In the genomic region with DNA sequence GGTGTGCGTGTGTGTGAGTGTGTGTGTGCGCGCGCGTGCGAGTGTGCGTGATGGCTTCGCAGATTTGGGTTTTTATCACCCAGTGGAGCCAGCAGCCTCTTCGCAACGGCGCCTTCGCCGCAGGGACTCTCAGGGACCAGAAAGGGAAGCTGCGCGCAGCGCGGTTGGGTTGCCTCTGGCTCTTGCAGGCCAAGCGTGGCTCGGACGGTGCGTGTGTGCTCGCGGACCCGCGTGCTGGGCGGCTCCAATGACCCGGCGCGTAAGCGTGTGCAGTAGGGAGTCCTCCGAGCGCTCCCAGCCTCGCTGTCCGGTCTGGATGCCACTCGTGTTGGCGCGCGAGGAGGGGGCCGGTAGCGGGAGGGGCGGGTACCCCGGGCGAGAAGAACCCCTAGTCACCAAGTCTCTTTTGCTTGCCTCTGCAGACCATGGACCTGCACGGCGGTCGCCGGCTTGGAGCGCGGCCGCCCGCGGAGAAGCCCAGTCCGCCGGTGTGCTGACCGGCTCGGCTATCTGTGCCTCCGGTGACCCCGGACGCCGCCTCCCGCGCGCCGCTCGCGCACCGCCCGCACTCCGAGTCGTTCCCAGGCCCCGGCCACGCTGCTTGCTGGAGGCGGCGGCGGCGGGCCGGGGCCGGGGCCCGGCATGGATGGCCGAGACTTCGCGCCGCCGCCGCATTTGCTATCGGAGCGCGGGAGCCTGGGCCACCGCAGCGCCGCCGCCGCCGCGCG, we compare ENCODE assay signal across 8 mouse cellular contexts. TPM values are rescaled to one million over a fixed set of nuclear protein-coding genes. Genes with fewer than 3 reads are reported as not detected.
DNase-seq lines count a peak whose midpoint lies in the region; ATAC-seq and TF ChIP-seq lines count a peak whose summit lies in the region.

No protein-coding gene starts in this region.

- H3K27ac ChIP-seq in embryonic facial prominence, embryonic 10.5 days (replicated peaks), result peak overlapping the region; percentile 100
- H3K27ac ChIP-seq in heart, postnatal 0 days (ENCODE audit: low read depth), result peak overlapping the region; percentile 90
- H3K27ac ChIP-seq in stomach, postnatal 0 days (replicated peaks), result peak overlapping the region; percentile 84

- DNase-seq in CD4-positive, CD25-positive, alpha-beta regulatory T cell, adult 2 months (ENCODE audit: low read depth, low spot score), result peak; percentile 47
- DNase-seq in NIH3T3 (ENCODE audit: low read depth), result peak; percentile 74
- DNase-seq in embryonic facial prominence, embryonic 10.5 days (ENCODE audit: low spot score), result peak; percentile 82
- DNase-seq in heart, postnatal 0 days (ENCODE audit: low spot score), result no peak
- DNase-seq in layer of hippocampus, postnatal 36 days, result peak; percentile 63 to 67
- peak; percentile 82 for DNase-seq in mesoderm, embryonic 11.5 days (ENCODE audit: low read depth, low spot score)
- peak; percentile 65 for DNase-seq in stomach, postnatal 0 days (ENCODE audit: low spot score)

- no peak for TF ChIP-seq CTCF in heart, postnatal 0 days (IDR thresholded peaks at IDR 0.05; ENCODE audit: low read depth)
- TF ChIP-seq CTCF in stomach, postnatal 0 days (IDR thresholded peaks at IDR 0.05; ENCODE audit: low read depth), result no peak

- no peak for TF ChIP-seq EP300 in heart, postnatal 0 days (IDR thresholded peaks at IDR 0.05; ENCODE audit: low read depth)
- TF ChIP-seq EP300 in stomach, postnatal 0 days (optimal IDR thresholded peaks at IDR 0.05), result no peak

- H3K4me1 ChIP-seq in embryonic facial prominence, embryonic 10.5 days, result peaks cover 62% of the 10 kb centered on the region
- H3K4me1 ChIP-seq in heart, postnatal 0 days (ENCODE audit: control insufficient read depth, insufficient read depth), result peaks cover 40% of the 10 kb centered on the region
- peaks cover 26% of the 10 kb centered on the region for H3K4me1 ChIP-seq in stomach, postnatal 0 days (replicated peaks; ENCODE audit: control insufficient read depth, insufficient read depth)

- peak overlapping the region; percentile 85 for H3K4me3 ChIP-seq in embryonic facial prominence, embryonic 10.5 days
- peak overlapping the region; percentile 85 for H3K4me3 ChIP-seq in heart, postnatal 0 days (ENCODE audit: low read depth, low read length)
- peak overlapping the region; percentile 64 for H3K4me3 ChIP-seq in stomach, postnatal 0 days (ENCODE audit: low read depth, low read length)

- H3K9ac ChIP-seq in heart, postnatal 0 days (replicated peaks; ENCODE audit: low read depth, low read length), result peak overlapping the region; percentile 97
- peak overlapping the region; percentile 90 for H3K9ac ChIP-seq in stomach, postnatal 0 days (ENCODE audit: low read length)

- WGBS in embryonic facial prominence, embryonic 10.5 days, result under 1% methylated on average over 96 of the region's 96 CpGs
- WGBS in heart, postnatal 0 days, result under 1% methylated on average over 85 of the region's 96 CpGs
- WGBS in stomach, postnatal 0 days, result under 1% methylated on average over 83 of the region's 96 CpGs

- no peak for ATAC-seq in CD4-positive, CD25-positive, alpha-beta regulatory T cell, adult 4 months
- ATAC-seq in heart, postnatal 0 days (ENCODE audit: insufficient read depth, low read depth), result no peak
- no peak for ATAC-seq in stomach, postnatal 0 days (ENCODE audit: low FRiP score, low TSS enrichment)

- H3K9me3 ChIP-seq in embryonic facial prominence, embryonic 10.5 days, result no peaks in the 10 kb centered on the region
- no peaks in the 10 kb centered on the region for H3K9me3 ChIP-seq in heart, postnatal 0 days (replicated peaks; ENCODE audit: control insufficient read depth, low read length)
- no peaks in the 10 kb centered on the region for H3K9me3 ChIP-seq in stomach, postnatal 0 days (ENCODE audit: control insufficient read depth, low read length)

- peaks cover 12% of the 10 kb centered on the region for H3K36me3 ChIP-seq in embryonic facial prominence, embryonic 10.5 days (replicated peaks)
- no peaks in the 10 kb centered on the region for H3K36me3 ChIP-seq in heart, postnatal 0 days (replicated peaks; ENCODE audit: control insufficient read depth, insufficient read depth, low read length)
- H3K36me3 ChIP-seq in stomach, postnatal 0 days (ENCODE audit: control insufficient read depth, insufficient read depth, low read length), result no peaks in the 10 kb centered on the region

- H3K27me3 ChIP-seq in embryonic facial prominence, embryonic 10.5 days (replicated peaks; ENCODE audit: low read depth, poor library complexity, severe bottlenecking), result no peaks in the 10 kb centered on the region
- no peaks in the 10 kb centered on the region for H3K27me3 ChIP-seq in heart, postnatal 0 days (ENCODE audit: control insufficient read depth, insufficient read depth, low read length)
- H3K27me3 ChIP-seq in stomach, postnatal 0 days (ENCODE audit: control insufficient read depth, insufficient read depth, low read length), result no peaks in the 10 kb centered on the region

- H3K4me2 ChIP-seq in heart, postnatal 0 days (ENCODE audit: low read depth, low read length), result peak overlapping the region; percentile 97
- peak overlapping the region; percentile 100 for H3K4me2 ChIP-seq in stomach, postnatal 0 days (replicated peaks; ENCODE audit: low read depth)

RNA-seq across cellular contexts. Expression of a gene that starts 3.9 kb away (rescaled TPM):
- polyA plus RNA-seq in CD4-positive, CD25-positive, alpha-beta regulatory T cell, adult 4 months (2017; shearing (Covaris generic)), result not detected
- 18.0 and 18.4 TPM in 2 replicates for polyA plus RNA-seq in embryonic facial prominence, embryonic 10.5 days (2016; fragmentation: Nextera tagmentation; extraction: Ambion mirVana)
- total RNA-seq in heart, postnatal 0 days (2014; rRNA removed; ENCODE audit: low replicate concordance), result 12.2 and 13.1 TPM in 2 replicates
- polyA plus RNA-seq in heart, postnatal 0 days (2015; fragmentation: Nextera tagmentation; extraction: Ambion mirVana), result 2.8 and 3.5 TPM in 2 replicates
- 10 to 100 TPM; 19.6 to 20.0 TPM for total RNA-seq in layer of hippocampus, postnatal 36 days (2021)
- 2.7 and 2.9 TPM in 2 replicates for polyA plus RNA-seq in stomach, postnatal 0 days (2015; fragmentation: Nextera tagmentation; extraction: Ambion mirVana)
